In the genomic region with DNA sequence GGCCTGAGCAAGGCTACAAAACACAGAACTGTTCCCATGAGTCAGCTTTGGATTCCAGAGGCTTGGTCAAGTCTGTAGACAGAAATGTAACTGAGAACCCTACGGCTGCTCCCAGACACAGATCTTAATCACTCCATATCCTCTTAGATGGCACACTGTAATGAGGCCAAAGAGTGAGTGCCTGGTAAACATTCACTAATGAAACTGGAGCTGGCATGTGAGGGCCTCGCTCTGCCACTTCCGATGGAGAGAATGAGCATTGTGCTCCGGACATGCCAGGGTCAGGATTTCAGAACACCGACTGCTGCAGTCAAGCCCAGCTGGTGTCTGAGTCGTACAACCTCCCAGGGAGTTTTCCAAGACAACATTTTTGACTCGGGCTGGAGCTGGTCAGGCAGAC, we compare ENCODE assay signal across 13 mouse cellular contexts. TPM values are rescaled to one million over a fixed set of nuclear protein-coding genes. Genes with fewer than 3 reads are reported as not detected.
DNase-seq lines count a peak whose midpoint lies in the region; ATAC-seq and TF ChIP-seq lines count a peak whose summit lies in the region.
"Had no signal": no experiment of that assay in that cellular context is flagged by ENCODE, and none has a peak within 500 bp of the region (broad histone marks: within the 10 kb centered on the region; RNA-seq: fewer than 3 reads in every experiment).

No protein-coding gene starts in this region.

- no peaks in the 10 kb centered on the region for H3K27me3 ChIP-seq in embryonic facial prominence, embryonic 14.5 days (replicated peaks; ENCODE audit: control insufficient read depth, insufficient read depth, low read length)
- no peaks in the 10 kb centered on the region for H3K27me3 ChIP-seq in stomach, embryonic 14.5 days (ENCODE audit: control insufficient read depth, insufficient read depth, low read length)
- H3K27me3 ChIP-seq in cerebellum, adult 2 months (ENCODE audit: control insufficient read depth, insufficient read depth, low read length) = no peaks in the 10 kb centered on the region
- H3K27me3 ChIP-seq: neural tube, embryonic 12.5 days had no signal

- intact Hi-C loops in gastrocnemius, adult 2 months (cut with DNase I) = no loop called here

- no peak for DNase-seq in gastrocnemius, adult 2 months
- no peak for DNase-seq in gastrocnemius, postnatal 4 days (ENCODE audit: low spot score in 2 of 2)
- DNase-seq in embryonic facial prominence, embryonic 14.5 days (ENCODE audit: low spot score) = peak; percentile 59
- peak; percentile 58 to 86 for DNase-seq in kidney, postnatal 25 days
- DNase-seq in cerebellum, adult 2 months = no peak
- DNase-seq in gastrocnemius, adult 18-20 months (ENCODE audit: low spot score) = no peak
- no peak for DNase-seq in T-cell, adult 2 months (ENCODE audit: low spot score)
- DNase-seq: adrenal gland, postnatal 10 days; cerebellum, postnatal 14 days had no signal

- H3K9me3 ChIP-seq in embryonic facial prominence, embryonic 14.5 days (ENCODE audit: control insufficient read depth, low read length) = no peaks in the 10 kb centered on the region
- H3K9me3 ChIP-seq in stomach, embryonic 14.5 days (ENCODE audit: control insufficient read depth, low read depth, low read length) = no peaks in the 10 kb centered on the region
- H3K9me3 ChIP-seq: neural tube, embryonic 12.5 days had no signal

- H3K27ac ChIP-seq in gastrocnemius, adult 2 months = peak overlapping the region; percentile 63
- H3K27ac ChIP-seq in embryonic facial prominence, embryonic 14.5 days (replicated peaks; ENCODE audit: low read depth, low read length) = peak overlapping the region; percentile 6; the same call in 1 of the 2 replicates
- peak overlapping the region; percentile 48 for H3K27ac ChIP-seq in stomach, embryonic 14.5 days (ENCODE audit: low read length)
- no peak overlapping the region for H3K27ac ChIP-seq in cerebellum, adult 2 months (ENCODE audit: insufficient read depth, low read length)
- H3K27ac ChIP-seq: layer of hippocampus, adult 2 months; neural tube, embryonic 12.5 days had no signal

- peak overlapping the region; percentile 9; the same call in 1 of the 2 replicates for H3K4me3 ChIP-seq in gastrocnemius, adult 2 months
- no peak overlapping the region for H3K4me3 ChIP-seq in embryonic facial prominence, embryonic 14.5 days (ENCODE audit: low read depth, low read length)
- H3K4me3 ChIP-seq in stomach, embryonic 14.5 days (ENCODE audit: low read depth, low read length) = no peak overlapping the region
- H3K4me3 ChIP-seq in cerebellum, adult 2 months (replicated peaks; ENCODE audit: insufficient read depth, low read depth, low read length) = no peak overlapping the region
- H3K4me3 ChIP-seq: layer of hippocampus, adult 2 months; neural tube, embryonic 12.5 days had no signal

- no peak for TF ChIP-seq CTCF in gastrocnemius, adult 2 months (IDR thresholded peaks at IDR 0.05)
- TF ChIP-seq CTCF in cerebellum, adult 2 months (IDR thresholded peaks at IDR 0.05; ENCODE audit: borderline replicate concordance, insufficient read depth, low read depth, low read length) = no peak

- WGBS in embryonic facial prominence, embryonic 14.5 days = 36% methylated on average over 7 of the region's 7 CpGs
- 41% methylated on average over 7 of the region's 7 CpGs for WGBS in stomach, embryonic 14.5 days
- WGBS in cerebellum, adult 2 months = 33% methylated on average over 7 of the region's 7 CpGs

- peaks cover 5% of the 10 kb centered on the region; the same call in 1 of the 2 replicates for H3K36me3 ChIP-seq in embryonic facial prominence, embryonic 14.5 days (ENCODE audit: control insufficient read depth, insufficient read depth, low read length)
- H3K36me3 ChIP-seq in stomach, embryonic 14.5 days (ENCODE audit: control insufficient read depth, insufficient read depth, low read length) = no peaks in the 10 kb centered on the region

- no peak overlapping the region for H3K4me2 ChIP-seq in embryonic facial prominence, embryonic 14.5 days (ENCODE audit: low read depth, low read length)
- no peak overlapping the region for H3K4me2 ChIP-seq in stomach, embryonic 14.5 days (replicated peaks; ENCODE audit: low read depth, low read length)
- H3K4me2 ChIP-seq: neural tube, embryonic 12.5 days had no signal

- H3K9ac ChIP-seq in embryonic facial prominence, embryonic 14.5 days (ENCODE audit: low read depth, low read length) = no peak overlapping the region
- H3K9ac ChIP-seq in stomach, embryonic 14.5 days (replicated peaks; ENCODE audit: low read depth, low read length) = no peak overlapping the region
- H3K9ac ChIP-seq: neural tube, embryonic 12.5 days had no signal

- peak; percentile 65; the same call in 1 of the 2 replicates for ATAC-seq in embryonic facial prominence, embryonic 14.5 days (ENCODE audit: low read depth)
- no peak for ATAC-seq in stomach, embryonic 14.5 days (ENCODE audit: insufficient number of reproducible peaks, insufficient read depth, low FRiP score, low read depth)
- ATAC-seq: CD4-positive, CD25-positive, alpha-beta regulatory T cell, adult 4 months had no signal

- 0 out of 2 replicates have a peak, but pooled peaks cover 6% of the 10 kb centered on the region for H3K4me1 ChIP-seq in embryonic facial prominence, embryonic 14.5 days (ENCODE audit: control insufficient read depth, insufficient read depth, low read length)
- peaks cover 11% of the 10 kb centered on the region for H3K4me1 ChIP-seq in stomach, embryonic 14.5 days (ENCODE audit: control insufficient read depth, insufficient read depth, low read length)
- H3K4me1 ChIP-seq in cerebellum, adult 2 months (ENCODE audit: control insufficient read depth, insufficient read depth, low read length) = peaks cover 5% of the 10 kb centered on the region; the same call in 1 of the 2 replicates
- H3K4me1 ChIP-seq: neural tube, embryonic 12.5 days had no signal

- no peak for TF ChIP-seq POLR2A in cerebellum, adult 2 months (IDR thresholded peaks at IDR 0.05; ENCODE audit: borderline replicate concordance, insufficient read depth, low read length)

RNA-seq across cellular contexts. Expression of gene Rflnb, which starts 32.4 kb away (rescaled TPM):
- total RNA-seq in gastrocnemius, adult 2 months (2021) = 10 to 100 TPM; 13.2 to 21.8 TPM
- total RNA-seq in gastrocnemius, postnatal 4 days (2021) = 10 to 100 TPM; 50.1 to 59.2 TPM
- polyA plus RNA-seq in embryonic facial prominence, embryonic 14.5 days (2014; fragmentation: Nextera tagmentation; extraction: Ambion mirVana) = 45.3 and 45.6 TPM in 2 replicates
- polyA plus RNA-seq in stomach, embryonic 14.5 days (2014; fragmentation: Nextera tagmentation; extraction: Ambion mirVana) = 42.8 and 44.5 TPM in 2 replicates
- 15.7 and 18.4 TPM in 2 replicates for polyA plus RNA-seq in cerebellum, adult 2 months (2012; rRNA removed)
- total RNA-seq in gastrocnemius, adult 18-20 months (2021) = 10 to 100 TPM; 10.9 to 16.1 TPM

Comparison
In these comparisons a context has a peak if more than half of its experiments do, and no peak if none do; other contexts are left out.
1. DNase-seq: peak in embryonic facial prominence, embryonic 14.5 days (single experiment) and kidney, postnatal 25 days (2 of 2); none in gastrocnemius, adult 2 months (single experiment), gastrocnemius, postnatal 4 days (0 of 2), cerebellum, adult 2 months (0 of 2), gastrocnemius, adult 18-20 months (single experiment) and T-cell, adult 2 months (single experiment).